Mouse (Mus musculus): ENCODE results near the gene Mdc1.
A peak's percentile ranks its signal among the peaks of the same experiment; 100 is the strongest.

The Mdc1 gene

DNA sequence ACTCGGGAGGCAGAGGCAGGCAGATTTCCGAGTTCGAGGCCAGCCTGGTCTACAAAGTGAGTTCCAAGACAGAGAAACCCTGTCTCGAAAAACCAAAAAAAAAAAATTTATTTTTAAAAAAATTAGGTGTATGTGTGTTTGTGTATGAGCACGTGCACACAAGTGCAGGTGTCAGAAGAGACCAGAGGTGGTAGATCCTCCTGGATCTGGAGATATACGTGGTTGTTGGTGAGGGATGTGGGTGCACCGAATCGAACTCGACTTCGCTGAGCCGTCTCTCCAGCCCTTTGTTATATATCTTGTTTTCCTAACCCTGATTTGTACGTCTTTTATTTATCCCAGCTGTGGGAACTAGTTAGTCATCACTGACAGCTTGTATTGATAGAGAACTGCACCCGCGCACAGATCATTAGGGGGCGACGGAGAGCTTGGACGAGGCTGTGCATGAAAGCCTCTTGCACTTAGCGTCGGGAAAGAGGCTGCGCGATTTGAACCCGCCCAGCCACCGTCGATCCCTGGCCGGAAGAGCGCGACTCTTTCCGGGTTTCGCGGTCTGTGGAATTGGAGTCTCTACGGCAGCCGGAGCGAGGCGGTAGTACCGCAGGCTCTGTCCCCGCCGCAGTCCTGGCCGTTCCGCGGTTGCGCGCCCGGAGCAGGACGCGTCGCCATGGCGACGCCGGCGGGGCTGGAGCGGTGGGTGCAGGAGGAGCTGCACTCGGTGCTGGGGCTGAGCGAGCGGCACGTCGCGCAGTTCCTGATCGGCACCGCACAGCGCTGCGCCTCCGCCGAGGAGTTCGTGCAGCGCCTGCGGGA lies 38.1 kb downstream of the Mdc1 start, which contains the start of gene Dhx16:
TSS of gene Dhx16 (plus strand) at position 575 of the 813 bp plus-strand sequence.
- DNase-seq (ENCODE audit: low spot score in 2 of 2) = peak; percentile 90 to 94

DNA sequence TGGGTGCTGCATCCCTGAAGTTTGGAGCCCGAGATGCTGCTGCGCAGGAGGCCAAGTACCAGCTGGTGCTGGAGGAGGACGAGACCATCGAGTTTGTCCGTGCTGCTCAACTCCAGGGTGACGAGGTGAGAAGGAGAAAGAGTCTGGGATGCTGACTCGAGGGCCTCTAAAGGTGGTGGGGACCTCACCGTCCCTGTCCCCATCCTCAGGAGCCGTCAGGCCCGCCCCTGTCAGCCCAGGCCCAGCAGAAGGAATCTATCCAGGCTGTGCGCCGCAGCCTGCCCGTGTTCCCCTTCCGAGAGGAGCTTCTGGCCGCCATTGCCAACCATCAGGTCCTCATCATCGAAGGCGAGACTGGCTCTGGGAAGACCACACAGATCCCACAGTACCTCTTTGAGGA lies 41.6 kb downstream of the Mdc1 start:
- no peak for DNase-seq (ENCODE audit: low spot score in 2 of 2)

DNA sequence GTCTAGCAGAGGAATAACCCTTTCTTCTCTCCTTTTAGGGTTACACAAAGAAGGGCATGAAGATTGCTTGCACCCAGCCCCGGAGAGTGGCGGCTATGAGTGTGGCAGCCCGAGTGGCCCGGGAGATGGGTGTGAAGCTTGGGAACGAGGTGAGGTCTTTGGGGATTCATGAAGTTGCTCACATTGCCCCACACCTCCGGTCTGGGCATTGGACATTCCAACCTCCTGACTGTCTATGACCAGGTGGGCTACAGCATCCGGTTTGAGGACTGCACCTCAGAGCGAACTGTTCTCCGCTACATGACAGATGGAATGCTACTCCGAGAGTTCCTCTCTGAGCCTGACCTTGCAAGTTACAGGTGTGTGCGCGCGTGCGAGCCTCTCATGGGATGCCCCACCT lies 42.5 kb downstream of the Mdc1 start:
- DNase-seq (ENCODE audit: low spot score in 2 of 2) = no peak

DNA sequence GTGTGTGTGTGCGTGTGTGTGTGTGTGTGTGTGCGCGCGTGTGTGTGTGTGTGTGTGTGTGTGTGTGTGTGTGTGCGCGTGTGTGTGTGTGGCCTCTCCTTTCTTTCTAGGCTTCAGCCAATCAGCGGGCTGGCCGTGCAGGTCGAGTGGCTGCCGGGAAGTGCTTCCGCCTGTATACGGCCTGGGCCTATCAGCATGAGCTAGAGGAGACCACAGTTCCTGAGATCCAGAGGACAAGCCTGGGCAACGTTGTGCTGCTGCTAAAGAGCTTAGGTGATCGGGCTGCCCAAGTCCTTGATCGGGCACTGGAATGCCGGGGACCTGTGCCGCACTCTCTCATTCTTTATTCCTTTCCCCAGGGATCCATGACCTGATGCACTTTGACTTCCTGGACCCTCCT lies 46.4 kb downstream of the Mdc1 start:
- no peak for DNase-seq (ENCODE audit: low spot score in 2 of 2)

DNA sequence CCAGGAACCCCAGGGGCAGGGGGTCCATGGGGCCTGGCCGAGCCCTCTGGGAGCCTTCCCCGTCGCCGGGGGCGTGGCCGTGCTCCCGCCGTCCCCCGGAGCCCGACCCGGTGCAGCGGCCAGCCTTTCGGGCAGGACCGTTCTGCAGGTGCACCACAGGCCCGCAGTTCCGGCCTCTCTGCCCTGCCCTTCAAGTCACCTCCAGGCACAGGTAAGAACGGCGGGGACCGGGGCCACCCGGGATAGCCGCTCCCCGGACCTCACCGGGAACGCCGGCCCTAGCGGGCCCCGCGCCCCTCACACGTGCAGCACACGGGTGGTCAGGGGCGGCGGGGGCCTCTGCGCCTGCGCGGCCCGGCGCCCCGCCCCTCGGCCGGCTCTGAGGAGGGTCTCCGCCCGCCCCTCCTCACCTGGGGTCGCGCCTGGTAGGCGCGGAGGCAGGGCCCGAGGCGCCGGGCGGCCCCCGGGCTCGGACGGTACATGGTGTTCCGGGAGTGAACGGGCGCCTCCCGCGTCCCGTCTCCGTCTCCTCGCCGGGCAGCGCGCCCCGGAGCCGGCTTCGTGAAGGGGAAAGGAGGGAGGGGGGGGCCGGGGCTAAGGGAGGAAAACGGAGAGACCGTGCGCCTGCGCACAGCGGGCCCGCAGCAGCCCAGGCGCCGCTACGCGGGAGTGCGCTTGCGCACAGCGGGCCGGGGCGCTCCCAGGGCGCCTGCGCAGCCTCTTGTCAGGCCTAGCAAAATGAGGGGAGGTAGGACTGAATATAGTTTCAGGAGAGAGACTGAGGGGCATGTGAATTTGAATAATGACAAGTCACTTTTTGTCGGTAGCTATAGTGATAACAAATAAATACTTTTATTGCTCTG lies 55.7 kb downstream of the Mdc1 start, which contains the start of gene 2310061I04Rik:
TSS of gene 2310061I04Rik (minus strand) at position 651 of the 863 bp plus-strand sequence.
- peak; percentile 75 to 87 for DNase-seq (ENCODE audit: low spot score in 2 of 2)

DNA sequence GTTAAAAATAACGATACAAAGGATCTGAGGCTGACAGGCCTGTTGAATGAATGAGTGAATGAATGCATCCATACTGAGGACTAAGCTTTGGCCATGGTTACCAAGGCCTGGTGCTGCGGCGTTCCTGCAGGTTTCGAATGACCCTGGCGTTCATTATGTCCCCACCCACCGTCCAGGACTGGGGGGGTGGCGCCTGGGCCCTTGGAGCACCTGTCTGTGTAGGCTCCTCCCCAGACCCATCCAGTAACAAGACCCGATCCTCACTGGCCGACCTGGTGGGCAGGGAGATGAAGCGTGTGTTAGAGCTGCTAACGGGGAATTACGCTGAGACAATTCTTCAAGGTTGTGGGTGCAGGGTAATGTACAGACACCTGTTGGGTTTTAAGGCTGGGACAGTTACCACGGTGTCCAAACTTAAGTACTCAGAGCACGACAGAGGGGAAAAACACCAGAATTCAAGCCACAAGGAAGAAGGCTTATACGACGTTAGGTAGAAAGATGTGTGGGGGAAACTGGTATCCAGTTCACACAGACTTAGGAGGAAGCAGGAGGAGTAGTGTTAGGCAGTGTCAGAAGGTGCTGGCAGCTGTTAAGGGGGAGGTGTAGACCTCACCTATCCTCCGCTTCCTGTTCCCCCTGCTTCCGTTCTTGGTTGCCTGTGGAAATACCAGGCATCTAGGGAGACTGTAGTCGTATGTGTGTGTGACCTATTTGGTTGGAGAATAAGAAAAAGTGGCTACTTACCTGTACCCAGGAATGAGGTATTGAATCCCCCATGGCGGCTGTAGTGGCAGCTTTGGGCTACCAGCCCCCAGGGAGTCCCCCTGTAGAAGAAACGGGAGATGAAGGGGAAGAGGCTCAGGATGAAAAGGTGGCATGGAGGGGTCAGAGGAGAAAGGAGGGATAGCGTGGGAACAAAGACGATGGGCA lies 56.6 kb downstream of the Mdc1 start:
- no peak for DNase-seq (ENCODE audit: low spot score in 2 of 2)

DNA sequence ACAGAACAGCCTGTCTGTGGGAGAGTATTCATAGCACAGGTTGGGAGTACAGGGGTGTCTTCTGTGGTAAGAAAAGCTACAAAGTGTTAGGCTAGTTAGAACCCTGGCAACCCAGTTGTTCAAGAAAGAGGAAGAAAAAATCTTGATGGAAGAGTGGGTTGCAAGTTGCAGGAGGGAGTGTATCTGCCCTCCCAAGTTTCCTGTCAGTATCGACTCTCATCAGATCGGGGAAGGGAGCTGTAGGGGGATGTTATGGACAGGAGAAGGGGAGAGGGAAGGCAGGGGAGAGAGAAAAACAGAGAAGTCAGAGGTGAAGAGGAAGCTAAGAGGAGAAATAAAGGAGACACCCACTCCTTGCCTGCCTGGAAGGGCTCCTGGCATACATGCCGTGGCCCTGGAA lies 59.3 kb downstream of the Mdc1 start:
- no peak for DNase-seq (ENCODE audit: low spot score in 2 of 2)

DNA sequence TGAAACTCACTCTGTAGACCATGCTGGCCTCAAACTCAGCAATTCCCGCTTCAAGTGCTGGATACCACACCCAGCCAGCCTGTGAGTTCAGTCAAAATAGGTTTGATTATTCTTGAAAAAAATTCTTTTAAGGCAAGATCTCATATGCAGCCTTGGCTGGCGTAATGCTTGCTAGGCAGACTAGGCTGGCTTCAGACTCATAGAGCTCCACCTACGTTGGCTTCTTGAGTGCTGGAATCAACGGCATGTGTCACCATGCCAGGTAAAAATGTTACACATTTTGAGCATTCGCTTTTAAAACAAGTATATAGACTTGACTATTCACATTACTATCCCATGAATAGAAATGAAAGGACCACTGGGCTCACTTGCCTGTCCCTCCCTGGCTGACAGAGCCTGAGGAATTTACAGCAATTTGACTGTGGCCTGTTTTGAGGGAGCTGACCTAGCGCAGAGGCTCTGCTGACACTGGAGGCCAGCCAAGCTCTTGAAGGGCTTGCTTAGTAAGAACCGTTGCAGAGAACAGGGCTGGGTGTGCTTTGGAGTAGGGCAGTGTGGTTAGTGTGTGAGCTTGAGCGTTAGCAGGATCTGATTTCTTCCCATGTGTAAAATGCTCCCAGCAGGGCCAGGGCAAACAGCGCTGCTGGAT lies 62.2 kb downstream of the Mdc1 start:
- no peak for DNase-seq (ENCODE audit: low spot score in 2 of 2)

DNA sequence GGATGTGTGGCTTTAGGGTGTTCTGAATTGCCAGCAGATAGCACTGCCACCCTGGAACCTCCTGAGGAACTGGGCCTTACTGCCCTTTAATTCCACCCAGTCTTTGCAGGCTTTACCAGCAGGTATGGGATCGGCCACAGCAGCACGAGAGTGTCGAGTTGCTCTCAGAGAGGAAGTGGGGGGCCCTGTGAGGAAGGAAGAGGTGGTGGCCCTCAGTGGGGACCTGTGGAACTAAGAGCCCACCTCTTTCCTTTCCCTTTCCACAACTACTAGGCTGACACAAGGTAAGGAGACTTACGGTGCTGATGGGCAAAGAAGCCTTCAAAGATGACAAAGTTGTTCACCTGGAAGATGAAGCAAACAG lies 62.7 kb downstream of the Mdc1 start:
- DNase-seq (ENCODE audit: low spot score in 2 of 2) = no peak

DNA sequence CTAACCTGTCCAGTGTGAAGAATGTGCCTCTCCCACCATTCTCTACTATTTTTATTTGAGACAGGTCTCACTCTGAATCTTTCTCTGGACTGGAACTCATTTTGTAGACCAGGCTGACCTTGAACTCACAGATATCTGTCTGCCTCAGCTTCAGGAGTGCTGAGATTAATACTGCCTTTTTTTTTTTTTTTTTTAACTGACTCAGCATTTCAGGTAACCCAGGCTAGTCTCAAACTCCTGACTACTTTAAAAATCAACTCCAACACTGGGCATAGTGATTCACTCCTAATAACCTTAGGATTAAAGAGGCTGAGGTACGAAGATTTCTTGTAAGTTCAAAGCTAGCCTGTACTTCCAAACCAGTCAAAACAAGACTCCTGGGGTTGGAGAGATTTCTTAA lies 64.3 kb downstream of the Mdc1 start:
- DNase-seq (ENCODE audit: low spot score in 2 of 2) = no peak

DNA sequence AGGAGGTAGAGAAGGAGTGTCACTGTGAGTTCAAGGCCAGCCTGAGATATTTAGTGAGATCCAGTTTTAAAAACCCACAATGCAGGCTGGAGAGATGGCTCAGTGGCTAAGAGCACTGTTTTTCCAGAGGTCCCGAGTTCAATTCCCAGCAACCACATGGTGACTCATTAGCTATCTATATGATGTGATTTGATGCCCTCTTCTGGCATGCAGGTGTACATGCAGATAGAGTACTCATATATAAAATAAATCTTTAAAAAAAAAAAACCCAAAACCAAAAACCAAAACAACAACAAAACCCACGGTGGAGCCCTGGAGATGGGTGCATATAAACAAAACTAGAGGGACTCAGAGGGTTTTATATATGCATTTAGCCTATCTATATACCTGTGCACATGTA lies 66.3 kb downstream of the Mdc1 start:
- no peak for DNase-seq (ENCODE audit: low spot score in 2 of 2)
